Mouse (Mus musculus): ENCODE data around the gene RPS10-NUDT3. TPM values are rescaled to one million over a fixed set of nuclear protein-coding genes. Genes with fewer than 3 reads are reported as not detected.

Gene RPS10-NUDT3
- polyA plus RNA-seq, 1 experiment, result not detected

GRCm38 (mm10) chr17:27628376-27628775 lies 6.6 kb downstream of the RPS10-NUDT3 start:
- Histone ChIP-seq H3K36me3 (ENCODE audit: control insufficient read depth, insufficient read depth, low read length) (peaks cover 5% of the 10 kb centered on the region), H3K4me3 (ENCODE audit: control insufficient read depth, low read depth, low read length) (no peak overlapping the region), H3K27me3 (ENCODE audit: control insufficient read depth, insufficient read depth, low read length) (no peaks in the 10 kb centered on the region), H3K27ac (ENCODE audit: control insufficient read depth, insufficient read depth, low read depth, low read length) (no peak overlapping the region), H3K4me1 (ENCODE audit: control insufficient read depth, insufficient read depth, low read length) (peaks cover 5% of the 10 kb centered on the region)
- TF ChIP-seq CTCF (IDR thresholded peaks at IDR 0.05; ENCODE audit: control insufficient read depth, insufficient read depth, insufficient replicate concordance, low read depth, low read length), result no peak
- TF ChIP-seq POLR2A (IDR thresholded peaks at IDR 0.05; ENCODE audit: control insufficient read depth, low read depth, low read length), result no peak

DNA sequence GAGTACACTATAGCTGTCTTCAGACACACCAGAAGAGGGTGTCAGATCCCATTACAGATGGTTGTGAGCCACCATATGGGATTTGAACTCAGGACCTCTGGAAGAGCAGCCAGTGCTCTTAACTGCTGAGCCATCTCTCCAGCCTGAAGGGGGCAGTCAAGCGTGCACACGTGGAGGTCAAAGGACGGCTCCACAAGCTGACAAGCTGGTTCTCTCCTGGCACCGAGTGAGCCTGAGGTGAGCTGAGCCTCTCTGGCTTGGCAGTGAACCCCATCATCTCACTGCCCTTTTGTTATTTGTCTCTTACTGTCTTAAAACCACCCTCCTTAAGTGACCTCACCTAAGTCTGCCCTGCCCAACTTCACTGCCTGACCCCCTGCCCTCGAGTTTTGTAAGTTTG lies 7.6 kb downstream of the RPS10-NUDT3 start:
- Histone ChIP-seq H3K27ac (ENCODE audit: control insufficient read depth, insufficient read depth, low read depth, low read length) (no peak overlapping the region), H3K4me1 (ENCODE audit: control insufficient read depth, insufficient read depth, low read length) (peaks cover 5% of the 10 kb centered on the region), H3K4me3 (ENCODE audit: control insufficient read depth, low read depth, low read length) (no peak overlapping the region), H3K27me3 (ENCODE audit: control insufficient read depth, insufficient read depth, low read length) (no peaks in the 10 kb centered on the region), H3K36me3 (ENCODE audit: control insufficient read depth, insufficient read depth, low read length) (peaks cover 5% of the 10 kb centered on the region)
- TF ChIP-seq POLR2A (IDR thresholded peaks at IDR 0.05; ENCODE audit: control insufficient read depth, low read depth, low read length) (no peak), CTCF (IDR thresholded peaks at IDR 0.05; ENCODE audit: control insufficient read depth, insufficient read depth, insufficient replicate concordance, low read depth, low read length) (peak; percentile 8; the same call in 1 of the 2 replicates)

DNA sequence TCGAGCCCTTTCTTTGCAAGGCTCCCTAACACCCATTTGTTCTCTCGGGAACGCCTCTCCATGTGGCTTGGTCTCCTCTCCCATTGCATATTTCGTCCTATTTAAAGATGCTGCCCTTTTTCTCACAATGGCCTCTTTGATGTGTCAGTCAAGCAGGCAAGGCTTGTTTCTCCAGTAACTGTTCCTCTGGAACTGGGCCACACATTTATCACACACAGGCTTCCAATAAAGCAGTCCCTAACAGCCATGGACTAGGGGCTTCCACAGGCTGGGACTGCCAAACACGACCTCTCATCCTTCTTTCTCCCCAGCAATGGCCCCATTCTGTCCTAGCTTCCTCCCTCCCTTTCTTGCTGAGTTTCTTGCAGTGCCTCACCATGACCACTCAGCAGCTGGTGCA lies 8.3 kb downstream of the RPS10-NUDT3 start:
- Histone ChIP-seq H3K27ac (ENCODE audit: control insufficient read depth, insufficient read depth, low read depth, low read length) (no peak overlapping the region), H3K4me1 (ENCODE audit: control insufficient read depth, insufficient read depth, low read length) (peaks cover 5% of the 10 kb centered on the region), H3K4me3 (ENCODE audit: control insufficient read depth, low read depth, low read length) (no peak overlapping the region), H3K36me3 (ENCODE audit: control insufficient read depth, insufficient read depth, low read length) (peaks cover 5% of the 10 kb centered on the region), H3K27me3 (ENCODE audit: control insufficient read depth, insufficient read depth, low read length) (no peaks in the 10 kb centered on the region)
- no peak for TF ChIP-seq CTCF (IDR thresholded peaks at IDR 0.05; ENCODE audit: control insufficient read depth, insufficient read depth, insufficient replicate concordance, low read depth, low read length)
- TF ChIP-seq POLR2A (IDR thresholded peaks at IDR 0.05; ENCODE audit: control insufficient read depth, low read depth, low read length), result no peak

DNA sequence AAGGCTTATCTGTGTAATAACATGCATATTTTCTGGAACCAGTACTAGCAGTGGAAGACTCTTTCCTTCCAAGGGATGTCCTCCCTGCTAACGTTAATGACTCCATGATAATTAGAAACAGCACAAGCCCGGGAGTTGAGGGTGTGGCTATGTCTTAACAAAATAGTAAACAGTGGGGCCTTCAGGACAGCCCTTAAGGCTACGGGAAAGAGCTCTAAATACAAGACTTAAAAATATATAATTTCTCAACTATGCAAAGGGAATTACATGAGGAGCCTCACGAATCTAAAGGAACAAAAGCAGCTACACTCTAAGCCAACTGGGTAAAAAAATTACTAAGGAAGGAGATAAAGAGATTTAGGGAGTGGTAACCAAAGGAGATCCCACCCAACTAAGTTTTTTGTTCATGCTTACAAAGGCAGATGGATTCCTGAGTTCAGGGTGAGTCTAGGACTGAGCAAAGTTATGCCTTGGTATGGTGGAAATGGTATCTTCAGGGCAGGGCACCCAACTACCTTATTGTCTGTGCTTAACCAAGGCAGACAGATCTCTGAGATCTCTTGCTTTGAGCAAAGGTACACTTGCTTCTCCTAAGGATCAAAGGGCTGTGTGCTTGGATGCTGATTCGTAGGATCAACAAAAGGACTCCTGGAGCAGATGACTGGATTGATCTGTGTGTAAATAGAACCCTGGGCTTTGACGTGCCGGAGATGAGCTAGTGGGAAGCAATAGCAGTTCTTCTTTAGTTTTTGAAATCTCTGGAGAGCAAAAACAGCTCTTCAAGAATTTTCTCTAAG lies 9.4 kb downstream of the RPS10-NUDT3 start:
- TF ChIP-seq POLR2A (IDR thresholded peaks at IDR 0.05; ENCODE audit: control insufficient read depth, low read depth, low read length) (no peak), CTCF (IDR thresholded peaks at IDR 0.05; ENCODE audit: control insufficient read depth, insufficient read depth, insufficient replicate concordance, low read depth, low read length) (no peak)
- H3K36me3 ChIP-seq (ENCODE audit: control insufficient read depth, insufficient read depth, low read length), result peaks cover 4% of the 10 kb centered on the region
- no peak overlapping the region for H3K27ac ChIP-seq (ENCODE audit: control insufficient read depth, insufficient read depth, low read depth, low read length)

DNA sequence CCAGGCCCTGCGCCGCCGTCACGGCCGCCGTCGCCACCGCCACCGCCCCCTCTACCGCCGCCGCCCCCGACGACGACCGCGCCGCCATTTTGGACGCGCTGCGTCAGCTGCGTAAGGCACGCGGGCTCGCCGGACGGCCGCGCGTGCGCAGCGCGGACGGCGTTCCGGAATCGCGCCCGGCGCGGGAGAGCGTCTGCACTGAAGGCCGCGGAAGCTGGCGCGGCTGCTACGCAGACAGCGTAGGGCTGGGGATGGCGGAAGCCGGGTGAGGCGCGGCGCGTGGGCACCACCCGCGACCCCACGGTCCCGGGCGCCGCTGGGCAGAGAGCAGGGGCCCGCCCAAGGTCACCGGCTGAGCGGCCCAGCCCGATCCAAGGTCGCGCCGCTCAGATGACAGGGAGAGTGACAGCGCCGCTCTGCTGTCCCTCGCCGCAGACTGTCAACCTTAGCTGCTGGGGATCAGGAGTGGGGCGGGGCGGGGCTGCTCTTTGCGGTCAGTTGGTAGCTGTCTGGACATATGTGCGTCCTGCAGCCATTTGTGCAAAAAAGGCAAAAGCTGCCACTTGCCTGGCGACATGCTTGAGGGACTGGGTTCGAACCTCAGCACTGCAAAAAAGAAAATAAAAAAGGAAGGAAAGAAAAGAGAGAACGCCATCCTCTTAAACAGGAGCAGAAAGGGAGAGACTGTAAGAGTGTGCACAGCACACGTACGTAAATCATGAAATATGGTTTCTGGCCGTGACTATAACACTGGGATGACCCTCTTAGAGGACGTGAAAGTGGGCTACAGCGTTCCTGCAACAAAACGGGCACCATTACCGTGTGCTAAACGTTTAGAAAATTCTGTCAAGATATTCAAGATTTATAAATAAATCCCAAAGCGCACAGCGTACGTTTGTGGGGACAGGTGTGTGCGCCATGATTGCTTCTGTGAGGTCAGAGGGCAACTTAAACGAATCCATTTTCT lies 11.4 kb downstream of the RPS10-NUDT3 start, which contains the start of gene Nudt3:
Gene Nudt3 (minus strand): TSS at position 136 of the 967 bp plus-strand sequence.
- H3K4me1 ChIP-seq (ENCODE audit: control insufficient read depth, insufficient read depth, low read length), result peaks cover 8% of the 10 kb centered on the region
- no peaks in the 10 kb centered on the region for H3K36me3 ChIP-seq (ENCODE audit: control insufficient read depth, insufficient read depth, low read length)

More for the DNA sequence above, 9.4 kb downstream of the RPS10-NUDT3 start:
- Histone ChIP-seq H3K27me3 (ENCODE audit: control insufficient read depth, insufficient read depth, low read length) (no peaks in the 10 kb centered on the region), H3K4me1 (ENCODE audit: control insufficient read depth, insufficient read depth, low read length) (peaks cover 8% of the 10 kb centered on the region), H3K4me3 (ENCODE audit: control insufficient read depth, low read depth, low read length) (no peak overlapping the region)

DNA sequence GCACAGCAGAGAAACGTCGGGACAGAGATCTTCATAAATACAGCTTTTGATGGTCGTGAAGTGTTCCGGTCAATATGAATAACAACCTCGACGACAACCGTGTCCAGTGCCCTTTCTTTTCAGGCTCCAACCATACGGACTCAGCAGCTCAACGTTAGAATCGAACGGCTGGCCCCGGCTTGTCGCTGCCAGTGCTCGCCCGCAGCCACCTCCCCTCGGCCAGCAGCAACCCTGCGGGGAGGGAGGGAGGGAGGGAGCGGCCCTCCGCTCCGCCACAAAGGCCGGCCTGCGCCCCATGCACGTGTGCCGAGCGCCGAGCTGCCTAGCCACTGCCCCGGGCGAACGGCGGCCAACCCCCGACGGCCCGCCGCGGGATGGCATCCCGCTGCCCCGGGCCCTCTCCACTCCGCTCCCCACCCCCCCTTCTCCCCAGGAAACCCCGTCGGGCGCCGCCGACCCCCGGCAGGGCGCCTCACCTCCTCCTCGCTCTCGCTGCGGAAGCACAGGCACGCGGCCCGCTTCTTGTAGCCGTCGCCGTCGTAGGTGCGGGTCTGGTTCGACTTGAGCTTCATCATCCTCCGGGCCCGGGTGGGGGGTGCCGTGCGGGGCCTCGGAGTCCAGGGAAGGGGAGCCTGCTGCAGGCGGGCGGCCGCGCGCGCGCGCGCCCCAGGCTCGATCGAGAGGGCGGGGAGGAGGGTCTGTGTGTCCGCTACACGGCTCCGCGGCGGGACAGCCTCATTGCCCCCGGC lies 12.2 kb downstream of the RPS10-NUDT3 start:
- H3K4me3 ChIP-seq (ENCODE audit: control insufficient read depth, low read depth, low read length), result peak overlapping the region; percentile 93
- no peaks in the 10 kb centered on the region for H3K27me3 ChIP-seq (ENCODE audit: control insufficient read depth, insufficient read depth, low read length)
- no peaks in the 10 kb centered on the region for H3K36me3 ChIP-seq (ENCODE audit: control insufficient read depth, insufficient read depth, low read length)
- TF ChIP-seq POLR2A (IDR thresholded peaks at IDR 0.05; ENCODE audit: control insufficient read depth, low read depth, low read length) (no peak; the same call in 1 of the 2 replicates), CTCF (IDR thresholded peaks at IDR 0.05; ENCODE audit: control insufficient read depth, insufficient read depth, insufficient replicate concordance, low read depth, low read length) (no peak)
- peak overlapping the region; percentile 76 for H3K27ac ChIP-seq (ENCODE audit: control insufficient read depth, insufficient read depth, low read depth, low read length)
- peaks cover 10% of the 10 kb centered on the region for H3K4me1 ChIP-seq (ENCODE audit: control insufficient read depth, insufficient read depth, low read length)

More for the DNA sequence above, 11.4 kb downstream of the RPS10-NUDT3 start, which contains the start of gene Nudt3:
- Histone ChIP-seq H3K27ac (ENCODE audit: control insufficient read depth, insufficient read depth, low read depth, low read length) (peak within 1 kb of the TSS; percentile 76), H3K4me3 (ENCODE audit: control insufficient read depth, low read depth, low read length) (peak within 1 kb of the TSS; percentile 93), H3K27me3 (ENCODE audit: control insufficient read depth, insufficient read depth, low read length) (no peaks in the 10 kb centered on the region)
- TF ChIP-seq POLR2A (IDR thresholded peaks at IDR 0.05; ENCODE audit: control insufficient read depth, low read depth, low read length), result peak; percentile 77
- TF ChIP-seq CTCF (IDR thresholded peaks at IDR 0.05; ENCODE audit: control insufficient read depth, insufficient read depth, insufficient replicate concordance, low read depth, low read length), result no peak

All from testis, adult 2 months (tissue).